Mouse (Mus musculus) limb, embryonic 14.5 days (tissue): Measurements from ENCODE around the gene Babam2. TPM values are rescaled to one million over a fixed set of nuclear protein-coding genes. Genes with fewer than 3 reads are reported as not detected.

Experiments used
- ATAC-seq: fragments of 200-750 bp; cut with Nextera tagmentation; 2 replicates; pipeline ENCODE4 v1.8.0; 2017; ENCODE audit warnings: low read depth, moderate number of reproducible peaks, moderate TSS enrichment; ENCODE audit not compliant: low FRiP score
- DNase-seq: peaks from one replicate; pipeline ENCODE4 v3.0.0-alpha.2; 2015; ENCODE audit warnings: low spot score
- H3K27ac ChIP-seq: fragments of 300-500 bp; sonication (generic); replicated peaks from 2 replicates; pipeline ENCODE4 v1.5.1; 2014; ENCODE audit warnings: low read depth, mild to moderate bottlenecking, low read length, moderate library complexity, mixed read lengths
- H3K27me3 ChIP-seq: fragments of 300-500 bp; sonication (generic); 2 replicates; pipeline ENCODE4 v1.6.1; 2014; ENCODE audit warnings: low read length, mixed read lengths; ENCODE audit not compliant: control insufficient read depth, insufficient read depth
- H3K36me3 ChIP-seq: fragments of 300-500 bp; sonication (generic); 2 replicates; pipeline ENCODE4 v1.6.1; 2014; ENCODE audit warnings: mild to moderate bottlenecking, low read length, moderate library complexity, mixed read lengths; ENCODE audit not compliant: control insufficient read depth, insufficient read depth
- H3K4me1 ChIP-seq: fragments of 300-500 bp; sonication (generic); 2 replicates; pipeline ENCODE4 v1.6.1; 2014; ENCODE audit warnings: antibody characterized with exemption, low read length, mixed read lengths; ENCODE audit not compliant: control insufficient read depth, insufficient read depth
- H3K4me2 ChIP-seq: fragments of 300-500 bp; sonication (generic); replicated peaks from 2 replicates; pipeline ENCODE4 v1.6.1; 2014; ENCODE audit warnings: low read depth, mild to moderate bottlenecking, low read length, moderate library complexity; ENCODE audit not compliant: severe bottlenecking
- H3K4me3 ChIP-seq: fragments of 300-500 bp; sonication (generic); replicated peaks from 2 replicates; pipeline ENCODE4 v1.5.1; 2014; ENCODE audit warnings: low read length
- H3K9ac ChIP-seq: fragments of 300-500 bp; sonication (generic); 2 replicates; pipeline ENCODE4 v1.6.1; 2014; ENCODE audit warnings: mild to moderate bottlenecking, low read depth, low read length, moderate library complexity; ENCODE audit not compliant: severe bottlenecking
- H3K9me3 ChIP-seq: fragments of 300-500 bp; sonication (generic); 2 replicates; pipeline ENCODE4 v1.6.1; 2016; ENCODE audit warnings: low read length; ENCODE audit not compliant: control insufficient read depth
- POLR2A ChIP-seq: fragments of 200-500 bp; IDR thresholded peaks from 2 replicates; pipeline ENCODE4 v1.8.0; 2012; ENCODE audit warnings: inconsistent platforms, mild to moderate bottlenecking, moderate library complexity, borderline replicate concordance; ENCODE audit not compliant: insufficient read depth, insufficient read length; ENCODE audit errors: extremely low read depth
- WGBS: fragments of 180-500 bp; shearing (Covaris S2); extraction: QIAGEN DNeasy Blood & Tissue Kit; methylation state at CpG from one replicate; pipeline ENCODE4 v1.1.7; 2014; 5-methylcytosine and 5-hydroxymethylcytosine counted together
- polyA plus RNA-seq, 2 experiments: library from polyadenylated mRNA; depleted of rRNA in 1 of 2; stranded (reverse) in 1 of 2; unstranded in 1 of 2; fragments of >200 nt; fragmentation: Nextera tagmentation in 1 of 2; extraction: Ambion mirVana in 1 of 2; gene quantifications; 2 replicates each; pipeline versions ENCODE4 v1.2.1 to v1.2.3; 2012 to 2014

Gene Babam2
- polyA plus RNA-seq, 2 experiments = 23.4 to 35.8 TPM

DNA sequence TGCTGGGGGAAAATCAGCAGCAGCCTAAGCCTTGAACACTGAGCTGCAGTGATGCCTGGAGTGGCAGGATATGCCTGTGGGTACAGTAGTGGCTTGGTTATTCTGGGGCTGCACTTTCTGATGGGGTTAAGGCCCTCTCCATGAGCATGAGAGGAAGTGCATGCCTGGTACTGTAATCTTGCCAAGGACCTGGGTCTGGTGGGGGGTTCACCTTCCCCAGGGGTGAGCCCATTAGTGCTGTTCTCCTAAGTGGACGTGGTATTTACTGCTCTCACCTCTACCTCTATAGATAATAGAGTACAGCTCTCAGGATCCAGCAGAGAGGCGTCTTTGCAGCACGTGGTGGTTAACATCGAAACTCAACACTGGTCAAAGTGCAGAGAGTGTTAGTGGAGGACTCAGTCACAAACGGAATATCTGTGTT is 16.4 kb downstream of the Babam2 start:
- Histone ChIP-seq H3K27ac (no peak overlapping the region), H3K36me3 (no peaks in the 10 kb centered on the region), H3K9me3 (no peaks in the 10 kb centered on the region), H3K4me1 (no peaks in the 10 kb centered on the region), H3K4me3 (no peak overlapping the region), H3K9ac (no peak overlapping the region), H3K27me3 (no peaks in the 10 kb centered on the region), H3K4me2 (no peak overlapping the region)
- ATAC-seq = no peak
- 58% methylated on average over 5 of the region's 5 CpGs for WGBS
- TF ChIP-seq POLR2A = no peak
- no peak for DNase-seq

DNA sequence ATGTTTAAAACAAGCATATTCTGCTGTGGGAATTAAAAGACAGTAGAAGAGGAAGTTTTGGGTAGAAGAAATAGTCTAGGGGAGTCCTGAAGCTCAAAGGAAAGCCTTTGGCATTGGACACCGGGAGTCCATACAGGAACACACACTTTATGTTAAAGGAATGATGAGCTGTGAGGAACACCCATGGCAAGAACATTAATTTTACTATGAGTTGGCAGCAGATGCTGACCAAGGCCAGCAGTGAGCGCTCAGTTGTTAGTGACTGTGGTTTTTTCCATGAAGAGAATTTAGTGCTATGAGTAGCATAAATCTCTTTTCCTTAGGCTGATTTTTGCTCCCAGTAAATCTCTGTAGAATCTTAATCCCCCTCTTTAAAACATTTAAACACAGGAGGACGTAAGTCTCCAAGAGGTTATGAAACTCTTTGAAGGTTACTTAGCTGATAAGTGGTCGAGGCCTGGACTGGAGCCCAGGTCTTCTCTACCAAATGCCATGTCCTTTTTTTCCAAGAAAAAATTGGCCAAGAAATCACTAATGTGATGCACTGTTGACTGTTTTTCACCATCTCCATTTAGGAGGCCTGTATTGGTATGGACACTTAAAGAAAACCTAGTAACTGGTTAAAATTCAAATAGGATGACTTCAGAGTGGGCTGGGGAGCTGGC is 18.1 kb downstream of the Babam2 start:
- ATAC-seq (no peak), DNase-seq (peak; percentile 20)
- WGBS = 52% methylated on average over 4 of the region's 4 CpGs
- Histone ChIP-seq H3K4me1 (no peaks in the 10 kb centered on the region), H3K27me3 (no peaks in the 10 kb centered on the region), H3K4me3 (no peak overlapping the region), H3K9ac (no peak overlapping the region), H3K4me2 (no peak overlapping the region), H3K27ac (no peak overlapping the region), H3K9me3 (no peaks in the 10 kb centered on the region), H3K36me3 (no peaks in the 10 kb centered on the region)
- TF ChIP-seq POLR2A = no peak

GRCm38 (mm10) chr5:31724519-31724918 is 27.0 kb downstream of the Babam2 start:
- ATAC-seq = no peak
- 66% methylated on average over 6 of the region's 6 CpGs for WGBS
- no peak for DNase-seq

DNA sequence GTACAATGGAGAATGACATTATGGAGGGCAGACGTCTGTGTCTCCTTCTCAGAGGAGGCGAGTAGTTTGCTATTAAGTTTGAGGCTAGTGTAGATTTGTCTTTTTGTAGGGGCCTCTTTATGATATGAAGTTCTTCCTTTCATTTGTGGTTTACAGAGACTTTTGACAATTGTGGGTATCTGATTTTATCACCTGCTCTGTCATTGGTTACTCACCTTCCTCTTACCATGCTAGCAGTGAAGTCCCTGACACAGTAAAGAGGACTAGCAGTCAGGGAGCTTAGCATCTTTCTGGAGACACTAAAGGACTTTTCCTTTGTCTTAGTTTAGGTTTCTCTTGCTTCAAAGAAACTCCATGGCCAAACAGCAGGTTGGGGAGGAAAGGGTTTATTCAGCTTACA is 28.4 kb downstream of the Babam2 start:
- no peak overlapping the region for H3K4me2 ChIP-seq
- H3K27me3 ChIP-seq = no peaks in the 10 kb centered on the region
- H3K4me1 ChIP-seq = no peaks in the 10 kb centered on the region
- no peak for ATAC-seq
- H3K9ac ChIP-seq = no peak overlapping the region
- no peaks in the 10 kb centered on the region for H3K36me3 ChIP-seq
- TF ChIP-seq POLR2A = no peak
- H3K4me3 ChIP-seq = no peak overlapping the region
- H3K9me3 ChIP-seq = no peaks in the 10 kb centered on the region
- no peak for DNase-seq
- WGBS = 97% methylated on average over 2 of the region's 2 CpGs
- H3K27ac ChIP-seq = no peak overlapping the region

More at GRCm38 (mm10) chr5:31724519-31724918, 27.0 kb downstream of the Babam2 start:
- Histone ChIP-seq H3K9ac (no peak overlapping the region), H3K36me3 (no peaks in the 10 kb centered on the region), H3K4me2 (no peak overlapping the region), H3K9me3 (no peaks in the 10 kb centered on the region), H3K27me3 (no peaks in the 10 kb centered on the region), H3K4me3 (no peak overlapping the region), H3K27ac (no peak overlapping the region), H3K4me1 (no peaks in the 10 kb centered on the region)
- TF ChIP-seq POLR2A = no peak

GRCm38 (mm10) chr5:31727456-31727855 is 30.0 kb downstream of the Babam2 start:
- Histone ChIP-seq H3K27ac (no peak overlapping the region), H3K4me3 (no peak overlapping the region), H3K36me3 (no peaks in the 10 kb centered on the region), H3K4me2 (no peak overlapping the region), H3K9ac (no peak overlapping the region), H3K9me3 (no peaks in the 10 kb centered on the region), H3K27me3 (no peaks in the 10 kb centered on the region), H3K4me1 (no peaks in the 10 kb centered on the region)
- no peak for TF ChIP-seq POLR2A
- WGBS = 82% methylated on average over 5 of the region's 5 CpGs
- DNase-seq (no peak), ATAC-seq (no peak)
